Mouse (Mus musculus): ENCODE measurements at regions not wholly inside any gene's neighbourhood (a gene's known extent, or its start where the extent isn't known, plus 50 kb on each side); places are given as distances from the start of the nearest gene placed in this dataset.
"Not testable (repeated sequence)": the region's sequence is repeated elsewhere in the genome, so short reads cannot be mapped to it uniquely, and the experiment has no call there.

DNA sequence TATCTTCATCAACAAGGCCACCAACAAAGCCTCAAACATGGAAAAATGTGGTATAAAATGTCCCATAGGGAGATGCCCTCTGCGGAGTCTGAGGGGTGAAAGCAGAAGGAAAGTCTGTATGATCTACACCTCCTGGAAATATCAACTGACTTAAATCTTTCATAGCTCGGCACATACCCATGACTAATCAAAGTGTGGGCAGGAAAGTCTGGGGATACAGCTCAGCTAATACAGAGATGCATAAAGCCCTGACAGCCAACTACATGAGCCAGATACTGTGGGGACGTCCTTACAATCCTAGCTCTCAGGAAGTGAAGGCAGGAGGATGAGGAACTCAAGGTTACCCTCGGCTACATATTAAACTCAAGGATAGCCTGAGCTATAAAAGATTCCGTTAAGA, 178.2 kb upstream of the Tbl1xr1 start:
- no peak for DNase-seq (ENCODE audit: low spot score)
- WGBS = 84% methylated on average over 5 of the region's 5 CpGs
- H3K9me3 ChIP-seq = no peaks in the 10 kb centered on the region

DNA sequence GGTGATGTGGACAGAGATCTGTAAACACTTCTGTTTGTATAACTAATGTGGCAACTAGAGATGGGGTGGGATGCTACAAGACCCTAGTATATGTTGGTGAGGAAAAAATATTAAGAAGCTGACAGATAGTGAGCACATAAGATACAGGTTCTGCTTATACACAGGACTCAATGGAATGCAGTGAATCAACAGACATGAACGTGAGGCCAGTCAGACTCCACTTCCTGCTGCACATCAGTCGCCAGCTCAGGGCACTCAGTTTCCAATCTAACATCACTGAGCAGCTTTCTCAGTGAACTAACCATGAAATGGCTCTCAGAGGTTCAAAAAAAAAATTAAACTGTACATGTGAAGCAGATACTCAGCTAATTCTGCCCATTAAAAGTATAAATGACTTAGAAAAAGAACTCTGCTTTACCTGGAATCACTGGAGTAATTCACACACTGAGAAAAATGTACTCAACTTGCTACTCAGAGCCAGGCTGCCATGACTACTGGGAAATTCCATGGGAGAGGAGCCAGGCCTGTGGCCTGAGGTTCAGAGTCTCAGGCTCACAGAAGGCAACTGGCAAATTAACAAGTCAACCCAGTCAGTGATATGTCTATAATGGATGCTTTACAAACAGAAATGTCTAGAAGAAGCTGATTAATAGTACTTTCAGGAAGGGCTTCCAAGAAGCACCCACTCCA, 170.9 kb upstream of the Tbl1xr1 start:
- Histone ChIP-seq H3K27me3 (replicated peaks; ENCODE audit: low read depth, poor library complexity, severe bottlenecking) (no peaks in the 10 kb centered on the region), H3K4me3 (no peak overlapping the region), H3K4me1 (no peaks in the 10 kb centered on the region), H3K27ac (replicated peaks) (no peak overlapping the region), H3K9me3 (no peaks in the 10 kb centered on the region), H3K36me3 (replicated peaks) (no peaks in the 10 kb centered on the region)
- DNase-seq (ENCODE audit: low spot score) = no peak
- WGBS = 53% methylated on average over 2 of the region's 2 CpGs

More for the DNA sequence above, 178.2 kb upstream of the Tbl1xr1 start:
- Histone ChIP-seq H3K4me3 (no peak overlapping the region), H3K4me1 (peaks cover 8% of the 10 kb centered on the region; the same call in 1 of the 2 replicates), H3K36me3 (replicated peaks) (no peaks in the 10 kb centered on the region), H3K27me3 (replicated peaks; ENCODE audit: low read depth, poor library complexity, severe bottlenecking) (no peaks in the 10 kb centered on the region), H3K27ac (replicated peaks) (no peak overlapping the region)

DNA sequence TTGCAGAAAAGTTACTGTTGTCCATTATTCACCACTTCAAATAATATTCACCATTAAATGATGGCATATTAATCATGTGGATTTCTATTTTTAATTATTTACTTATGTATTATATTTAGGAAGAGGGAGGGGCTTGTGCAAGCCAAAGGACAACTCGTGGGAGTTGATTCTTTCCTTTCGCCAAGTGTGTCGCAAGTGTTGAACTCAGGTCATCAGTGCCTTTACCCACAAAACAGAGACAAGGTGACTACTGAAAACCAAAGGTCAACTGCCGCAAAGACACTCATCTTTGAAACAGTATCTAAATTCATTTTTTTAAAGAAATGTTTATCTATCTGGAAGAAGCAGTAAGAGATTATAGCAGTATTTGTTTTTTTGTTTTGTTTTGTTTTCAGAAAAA, 167.6 kb upstream of the Tbl1xr1 start:
- DNase-seq (ENCODE audit: low spot score) = no peak
- Histone ChIP-seq H3K4me1 (no peaks in the 10 kb centered on the region), H3K9me3 (no peaks in the 10 kb centered on the region), H3K27me3 (replicated peaks; ENCODE audit: low read depth, poor library complexity, severe bottlenecking) (no peaks in the 10 kb centered on the region), H3K36me3 (replicated peaks) (no peaks in the 10 kb centered on the region), H3K4me3 (no peak overlapping the region), H3K27ac (replicated peaks) (no peak overlapping the region)
- WGBS = 92% methylated on average over 4 of the region's 4 CpGs

DNA sequence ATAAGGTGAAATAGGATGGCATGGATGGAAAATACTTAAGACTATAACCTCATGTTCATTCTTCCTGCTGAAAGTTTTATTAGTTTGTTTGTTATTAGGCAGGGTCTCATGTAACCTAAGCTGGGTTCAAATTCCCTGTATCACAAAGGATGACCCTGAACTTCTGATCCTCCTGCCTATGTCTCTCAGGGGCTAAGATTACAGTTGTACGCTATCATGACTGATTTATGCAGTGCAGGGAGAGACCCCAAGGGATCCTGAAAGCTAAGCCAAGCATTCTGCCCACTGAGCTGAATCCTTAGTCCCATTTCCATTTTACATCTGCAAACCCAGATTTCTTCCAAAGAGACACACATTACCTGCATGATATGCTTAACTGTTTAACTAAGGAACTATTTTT, 166.4 kb upstream of the Tbl1xr1 start:
- 64% methylated on average over 1 of the region's 1 CpGs for WGBS

DNA sequence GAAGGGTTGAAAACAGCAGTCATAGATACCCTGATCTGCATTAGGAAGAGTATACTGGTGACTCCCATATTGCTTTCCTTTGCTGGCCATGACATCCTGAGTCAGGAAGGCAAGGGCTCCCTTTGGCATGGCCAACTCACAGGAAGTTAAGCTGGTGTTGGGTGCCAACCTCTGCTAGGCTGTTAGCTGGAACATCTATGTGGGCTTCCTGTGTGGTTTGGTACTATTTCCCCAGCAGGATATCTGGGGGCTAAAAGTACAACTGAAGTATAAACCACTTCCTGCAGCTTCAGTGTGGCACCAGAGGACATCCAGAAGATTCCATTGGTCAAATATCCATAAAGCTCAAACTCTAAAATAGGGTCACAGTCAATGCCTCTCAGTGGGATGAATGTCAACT, 165.4 kb upstream of the Tbl1xr1 start:
- H3K36me3 ChIP-seq (replicated peaks) = no peaks in the 10 kb centered on the region
- no peaks in the 10 kb centered on the region for H3K27me3 ChIP-seq (replicated peaks; ENCODE audit: low read depth, poor library complexity, severe bottlenecking)
- no peak overlapping the region for H3K27ac ChIP-seq (replicated peaks)
- DNase-seq (ENCODE audit: low spot score) = no peak
- no peaks in the 10 kb centered on the region for H3K4me1 ChIP-seq
- H3K4me3 ChIP-seq = no peak overlapping the region
- H3K9me3 ChIP-seq = no peaks in the 10 kb centered on the region

More for the DNA sequence above, 166.4 kb upstream of the Tbl1xr1 start:
- no peaks in the 10 kb centered on the region for H3K4me1 ChIP-seq
- no peak overlapping the region for H3K27ac ChIP-seq (replicated peaks)
- no peak overlapping the region for H3K4me3 ChIP-seq
- no peaks in the 10 kb centered on the region for H3K27me3 ChIP-seq (replicated peaks; ENCODE audit: low read depth, poor library complexity, severe bottlenecking)
- no peaks in the 10 kb centered on the region for H3K36me3 ChIP-seq (replicated peaks)
- DNase-seq (ENCODE audit: low spot score) = no peak
- H3K9me3 ChIP-seq = no peaks in the 10 kb centered on the region

DNA sequence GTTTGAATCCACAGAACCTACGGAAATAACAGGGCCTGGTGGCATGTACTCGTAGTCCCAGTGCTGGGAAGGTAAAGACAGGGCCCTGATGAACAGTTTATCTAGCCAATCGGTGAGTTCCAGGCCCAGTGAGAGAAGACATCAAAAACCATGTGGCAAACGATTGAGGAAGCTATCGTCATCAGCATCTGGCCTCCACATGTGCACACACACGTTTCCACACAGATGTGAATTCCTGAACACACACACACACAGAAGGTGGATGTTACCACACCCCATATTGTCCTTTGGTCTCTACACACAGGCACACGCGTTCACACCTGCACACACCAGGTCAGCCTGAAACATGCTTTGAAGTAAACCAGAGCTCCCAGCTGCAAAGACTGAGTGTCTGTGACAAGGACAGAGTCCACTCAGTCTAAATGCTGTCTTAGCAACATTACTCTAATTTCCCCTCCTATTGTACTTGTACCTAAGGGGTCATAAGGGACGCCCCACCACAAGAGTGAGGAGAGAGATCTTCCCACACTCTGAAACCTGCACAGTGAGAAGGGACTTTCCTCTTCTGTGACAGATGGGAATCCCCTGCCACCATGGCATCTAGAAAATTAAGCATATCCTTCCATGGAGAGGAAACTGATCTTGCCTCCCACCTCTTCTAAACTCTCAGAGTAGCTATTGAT, 159.1 kb upstream of the Tbl1xr1 start:
- DNase-seq (ENCODE audit: low spot score) = no peak
- 84% methylated on average over 9 of the region's 9 CpGs for WGBS

DNA sequence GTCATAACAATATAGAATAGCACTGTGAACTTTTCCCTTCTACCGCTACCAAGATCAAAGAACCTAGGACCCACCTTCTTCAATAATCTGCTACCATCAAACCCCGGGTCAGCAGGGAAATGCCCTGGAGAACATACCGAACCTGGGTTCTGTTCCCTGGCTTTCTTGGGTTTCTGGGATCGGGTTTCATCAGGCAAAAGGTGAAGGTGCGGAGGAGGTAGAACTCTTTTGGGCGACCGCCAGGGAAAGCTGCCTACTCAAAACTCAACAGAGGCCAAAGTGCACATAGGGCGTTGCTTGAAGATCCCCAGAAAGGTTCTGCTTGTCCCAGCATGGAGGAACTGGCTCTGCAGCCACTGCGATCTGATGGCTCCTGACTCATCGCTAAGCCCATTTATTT, 158.0 kb upstream of the Tbl1xr1 start:
- H3K27ac ChIP-seq (replicated peaks) = no peak overlapping the region
- no peak overlapping the region for H3K4me3 ChIP-seq
- H3K36me3 ChIP-seq (replicated peaks) = no peaks in the 10 kb centered on the region
- DNase-seq (ENCODE audit: low spot score) = no peak
- no peaks in the 10 kb centered on the region for H3K9me3 ChIP-seq
- WGBS = 89% methylated on average over 10 of the region's 10 CpGs
- no peaks in the 10 kb centered on the region for H3K4me1 ChIP-seq
- H3K27me3 ChIP-seq (replicated peaks; ENCODE audit: low read depth, poor library complexity, severe bottlenecking) = no peaks in the 10 kb centered on the region

More for the DNA sequence above, 159.1 kb upstream of the Tbl1xr1 start:
- Histone ChIP-seq H3K4me1 (no peaks in the 10 kb centered on the region), H3K4me3 (no peak overlapping the region), H3K36me3 (replicated peaks) (no peaks in the 10 kb centered on the region), H3K9me3 (no peaks in the 10 kb centered on the region), H3K27me3 (replicated peaks; ENCODE audit: low read depth, poor library complexity, severe bottlenecking) (no peaks in the 10 kb centered on the region), H3K27ac (replicated peaks) (no peak overlapping the region)

DNA sequence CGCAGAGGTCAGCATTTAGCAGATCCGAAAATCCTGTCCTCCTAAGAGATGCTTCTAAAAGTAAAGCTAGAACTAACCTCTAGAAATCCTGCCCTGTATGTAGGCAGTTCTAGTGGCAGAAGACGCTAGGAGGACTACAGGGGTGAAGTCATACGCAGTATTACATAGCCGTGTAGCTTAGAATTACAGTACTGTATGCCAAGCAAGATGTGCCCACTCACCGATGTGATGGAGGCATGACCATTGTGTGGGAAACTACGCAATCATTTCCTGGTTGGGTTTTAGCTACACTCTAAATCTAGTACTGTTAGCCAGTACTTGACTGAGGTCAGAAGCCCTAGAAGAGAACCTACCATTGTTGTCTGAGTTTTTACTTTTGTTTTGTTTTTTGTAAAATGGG, 156.5 kb upstream of the Tbl1xr1 start:
- no peaks in the 10 kb centered on the region for H3K9me3 ChIP-seq
- H3K4me3 ChIP-seq = no peak overlapping the region
- no peak for DNase-seq (ENCODE audit: low spot score)
- H3K27me3 ChIP-seq (replicated peaks; ENCODE audit: low read depth, poor library complexity, severe bottlenecking) = no peaks in the 10 kb centered on the region
- H3K36me3 ChIP-seq (replicated peaks) = no peaks in the 10 kb centered on the region
- no peaks in the 10 kb centered on the region for H3K4me1 ChIP-seq
- WGBS = 92% methylated on average over 7 of the region's 7 CpGs
- no peak overlapping the region for H3K27ac ChIP-seq (replicated peaks)

DNA sequence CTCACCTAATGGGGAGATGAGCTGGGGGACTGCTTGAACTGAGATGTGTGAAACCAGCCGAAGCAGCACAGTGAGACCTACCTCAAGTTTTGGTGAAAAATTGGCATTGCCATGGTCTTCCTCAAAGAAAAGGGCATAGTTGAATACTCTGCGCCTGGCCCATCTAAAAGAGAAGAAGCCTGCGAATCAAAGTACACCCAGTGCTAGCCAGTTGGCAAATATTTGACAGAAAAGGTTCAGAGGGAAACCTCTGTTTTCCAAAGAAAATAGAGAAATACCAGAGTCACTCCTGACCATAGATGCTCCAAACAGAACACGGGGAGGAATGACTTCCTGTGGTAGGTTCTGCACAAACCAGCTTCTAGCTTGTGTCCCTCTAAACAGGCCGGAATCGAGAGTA, 144.5 kb upstream of the Tbl1xr1 start:
- H3K9me3 ChIP-seq = no peaks in the 10 kb centered on the region
- H3K36me3 ChIP-seq (replicated peaks) = no peaks in the 10 kb centered on the region
- DNase-seq (ENCODE audit: low spot score) = no peak
- H3K4me1 ChIP-seq = peaks cover 28% of the 10 kb centered on the region
- 91% methylated on average over 6 of the region's 6 CpGs for WGBS
- H3K27ac ChIP-seq (replicated peaks) = no peak overlapping the region
- no peaks in the 10 kb centered on the region for H3K27me3 ChIP-seq (replicated peaks; ENCODE audit: low read depth, poor library complexity, severe bottlenecking)
- H3K4me3 ChIP-seq = no peak overlapping the region

DNA sequence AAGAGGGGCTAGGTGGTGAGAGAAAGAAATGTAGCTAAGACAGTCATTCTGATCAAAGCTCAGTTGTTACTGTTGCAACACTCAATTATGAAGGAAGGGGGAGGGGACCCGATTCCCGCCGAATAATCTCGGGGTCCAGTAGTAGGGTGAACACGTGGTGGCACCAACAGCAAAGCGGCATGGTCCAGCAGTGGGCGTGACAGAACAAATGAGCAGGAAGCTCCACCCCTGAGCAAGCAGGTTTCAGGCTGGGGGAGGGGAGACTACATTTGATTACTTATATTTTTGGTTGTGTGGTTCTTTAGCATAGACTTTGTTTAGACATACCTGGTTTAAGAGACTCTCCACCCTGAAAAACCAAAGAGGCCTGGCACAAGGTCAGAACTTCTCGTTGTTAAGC, 143.8 kb upstream of the Tbl1xr1 start:
- H3K4me3 ChIP-seq; DNase-seq (ENCODE audit: low spot score); H3K27me3 ChIP-seq (replicated peaks; ENCODE audit: low read depth, poor library complexity, severe bottlenecking); H3K27ac ChIP-seq (replicated peaks); H3K9me3 ChIP-seq; H3K36me3 ChIP-seq (replicated peaks): not testable (repeated sequence)
- WGBS = 88% methylated on average over 8 of the region's 8 CpGs
- H3K4me1 ChIP-seq = peaks cover 35% of the 10 kb centered on the region

DNA sequence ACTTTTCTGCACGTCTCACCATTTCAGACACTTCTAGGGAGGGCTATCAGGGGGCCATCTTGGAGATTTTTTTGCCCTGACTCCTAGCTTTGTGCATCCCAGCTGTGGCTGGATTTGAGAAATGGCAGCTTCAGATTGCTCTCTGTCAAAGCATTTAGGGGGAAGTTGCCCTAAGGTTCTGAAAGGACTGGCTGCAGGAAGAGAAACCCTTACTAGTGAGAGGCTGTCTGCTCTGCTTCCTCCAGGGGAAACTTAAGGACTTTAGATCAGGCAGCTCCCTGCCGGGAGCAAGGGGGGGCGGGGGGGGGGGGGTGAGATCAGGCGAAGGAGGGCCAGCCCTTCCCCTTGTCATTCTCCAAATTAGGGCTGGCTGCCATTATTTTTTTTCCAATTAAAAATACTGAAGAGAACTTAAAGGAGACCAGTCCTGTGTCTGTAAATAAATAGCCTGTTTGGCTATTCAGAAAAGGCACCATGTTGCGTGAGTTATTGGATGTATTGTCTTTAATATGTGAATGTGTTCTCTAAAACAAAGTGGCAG, 141.7 kb upstream of the Tbl1xr1 start:
- WGBS = 4% methylated on average over 5 of the region's 5 CpGs
- Histone ChIP-seq H3K9me3 (no peaks in the 10 kb centered on the region), H3K4me1 (peaks cover 47% of the 10 kb centered on the region), H3K27me3 (replicated peaks; ENCODE audit: low read depth, poor library complexity, severe bottlenecking) (no peaks in the 10 kb centered on the region), H3K36me3 (replicated peaks) (no peaks in the 10 kb centered on the region), H3K4me3 (peak overlapping the region; percentile 39), H3K27ac (replicated peaks) (peak overlapping the region; percentile 78)
- peak; percentile 65 for DNase-seq (ENCODE audit: low spot score)

DNA sequence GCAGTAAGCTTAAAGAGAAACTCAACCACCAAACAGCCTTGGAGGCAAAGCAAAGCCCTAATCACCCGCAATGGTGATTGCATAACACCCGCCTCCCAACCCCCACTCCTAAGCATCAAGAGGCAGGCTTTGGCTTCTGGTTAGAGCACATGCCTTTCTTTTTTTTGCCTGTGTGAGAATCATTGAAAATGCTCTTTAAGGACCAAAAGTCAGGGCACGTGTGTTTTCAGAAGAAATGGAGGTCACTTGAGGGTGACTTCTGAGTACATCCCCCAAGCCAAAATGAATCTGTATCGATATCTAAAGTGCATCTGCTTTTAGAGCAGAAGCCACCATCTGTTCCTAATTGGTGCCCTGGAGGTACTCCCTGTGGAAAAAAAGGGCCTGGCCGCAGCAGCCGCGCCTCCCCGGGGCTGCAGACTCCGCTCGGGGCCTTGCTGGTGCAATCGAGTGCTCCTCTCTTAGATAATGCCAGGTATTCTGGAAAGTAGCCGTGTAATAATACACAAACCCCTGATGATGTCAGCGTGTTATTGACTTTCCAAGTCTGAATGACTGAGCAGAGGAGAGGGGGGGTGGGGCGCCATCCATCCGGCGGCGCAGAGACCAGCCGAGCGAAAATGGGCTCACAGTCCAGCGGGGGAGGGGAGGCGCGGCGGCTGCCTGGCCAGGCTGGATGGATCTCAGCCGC, 140.7 kb upstream of the Tbl1xr1 start:
- peak; percentile 96 for DNase-seq (ENCODE audit: low spot score)
- under 1% methylated on average over 24 of the region's 24 CpGs for WGBS
- H3K4me3 ChIP-seq = peak overlapping the region; percentile 39
- H3K36me3 ChIP-seq (replicated peaks) = no peaks in the 10 kb centered on the region
- H3K9me3 ChIP-seq = no peaks in the 10 kb centered on the region
- H3K4me1 ChIP-seq = peaks cover 47% of the 10 kb centered on the region
- peak overlapping the region; percentile 80 for H3K27ac ChIP-seq (replicated peaks)
- no peaks in the 10 kb centered on the region for H3K27me3 ChIP-seq (replicated peaks; ENCODE audit: low read depth, poor library complexity, severe bottlenecking)

DNA sequence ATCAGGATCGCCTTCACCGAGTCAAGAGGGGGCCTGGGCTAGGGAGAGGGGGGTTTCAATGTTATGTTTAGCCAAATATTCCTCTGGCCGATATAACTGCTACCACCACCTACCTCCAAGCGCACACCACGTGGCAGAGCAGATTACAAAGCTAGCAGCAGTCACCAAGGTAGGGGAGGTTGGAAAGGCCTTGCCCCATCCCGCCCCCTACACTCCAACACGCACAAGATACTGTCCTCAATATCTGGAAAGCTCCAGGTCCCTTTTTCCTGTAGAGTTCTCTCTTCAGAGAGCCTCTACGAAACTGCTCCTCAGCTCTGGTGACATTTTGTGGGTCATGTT, 140.2 kb upstream of the Tbl1xr1 start:
- Histone ChIP-seq H3K9me3 (no peaks in the 10 kb centered on the region), H3K27ac (replicated peaks) (peak overlapping the region; percentile 80), H3K27me3 (replicated peaks; ENCODE audit: low read depth, poor library complexity, severe bottlenecking) (no peaks in the 10 kb centered on the region), H3K4me3 (peak overlapping the region; percentile 39), H3K36me3 (replicated peaks) (no peaks in the 10 kb centered on the region), H3K4me1 (peaks cover 47% of the 10 kb centered on the region)
- no peak for DNase-seq (ENCODE audit: low spot score)
- 3% methylated on average over 8 of the region's 8 CpGs for WGBS
